Mouse (Mus musculus) midbrain, embryonic 11.5 days (tissue): ENCODE results near the gene Rarres2. TPM values are rescaled to one million over a fixed set of nuclear protein-coding genes. Genes with fewer than 3 reads are reported as not detected.
A peak's percentile ranks its signal among the peaks of the same experiment; 100 is the strongest.

Source experiments
- ATAC-seq: fragments of 200-750 bp; cut with Nextera tagmentation; 2 replicates; pipeline ENCODE4 v1.8.0; 2017; ENCODE audit warnings: moderate TSS enrichment, moderate library complexity; ENCODE audit not compliant: low FRiP score
- DNase-seq: peaks from one replicate; pipeline ENCODE4 v3.0.0; 2015; ENCODE audit warnings: low spot score; ENCODE audit errors: missing footprints
- H3K27ac ChIP-seq: fragments of 300-500 bp; sonication (generic); 2 replicates; pipeline ENCODE4 v1.5.1; 2014; ENCODE audit warnings: low read depth, low read length
- H3K27me3 ChIP-seq: fragments of 300-500 bp; sonication (generic); 2 replicates; pipeline ENCODE4 v1.6.1; 2014; ENCODE audit warnings: mild to moderate bottlenecking, low read length, moderate library complexity, mixed read lengths; ENCODE audit not compliant: control insufficient read depth, insufficient read depth
- H3K36me3 ChIP-seq: fragments of 300-500 bp; sonication (generic); 2 replicates; pipeline ENCODE4 v1.6.1; 2014; ENCODE audit warnings: mild to moderate bottlenecking, low read length, moderate library complexity, mixed read lengths; ENCODE audit not compliant: control insufficient read depth, insufficient read depth
- H3K4me1 ChIP-seq: fragments of 300-500 bp; sonication (generic); 2 replicates; pipeline ENCODE4 v1.6.1; 2014; ENCODE audit warnings: low read length; ENCODE audit not compliant: control insufficient read depth, insufficient read depth
- H3K4me2 ChIP-seq: fragments of 300-500 bp; sonication (generic); 2 replicates; pipeline ENCODE4 v1.6.1; 2014; ENCODE audit warnings: mild to moderate bottlenecking, moderate library complexity
- H3K4me3 ChIP-seq: fragments of 300-500 bp; sonication (generic); 2 replicates; pipeline ENCODE4 v1.5.1; 2014; ENCODE audit warnings: low read depth, low read length
- H3K9ac ChIP-seq: fragments of 300-500 bp; sonication (generic); 2 replicates; pipeline ENCODE4 v1.6.1; 2014; ENCODE audit warnings: low read length
- H3K9me3 ChIP-seq: fragments of 300-500 bp; sonication (generic); 2 replicates; pipeline ENCODE4 v1.6.1; 2016; ENCODE audit warnings: low read length; ENCODE audit not compliant: control insufficient read depth
- WGBS: fragments of 180-500 bp; shearing (Covaris S2); extraction: QIAGEN DNeasy Blood & Tissue Kit; methylation state at CpG from one replicate; pipeline ENCODE4 v1.1.7; 2014; 5-methylcytosine and 5-hydroxymethylcytosine counted together
- polyA plus RNA-seq: library from polyadenylated mRNA; unstranded; fragments of >200 nt; fragmentation: Nextera tagmentation; extraction: Ambion mirVana; gene quantifications from 2 replicates; pipeline ENCODE4 v1.2.1, GENCODE M21; 2014

Rarres2 gene
- polyA plus RNA-seq, 1 experiment from 2014 or later: 1.6 TPM

DNA sequence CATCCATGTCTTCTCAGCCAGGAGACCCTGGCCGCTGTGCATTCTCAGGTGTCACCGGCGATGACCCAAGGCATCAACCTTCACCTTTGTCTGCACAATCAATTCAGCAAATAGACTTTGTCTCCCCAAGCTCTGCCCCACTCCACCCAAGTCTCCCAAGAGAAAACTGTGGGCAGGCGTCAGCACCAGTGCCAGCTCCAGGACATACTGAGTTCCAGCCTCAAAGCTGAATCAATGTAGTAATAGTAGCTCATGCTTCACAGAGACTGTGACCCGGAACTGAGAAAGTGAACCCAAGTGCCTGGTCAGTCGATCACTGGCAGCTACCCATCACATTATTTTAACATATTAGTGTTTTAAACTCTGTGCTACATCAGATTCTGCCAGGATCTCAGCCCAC lies 24.3 kb downstream of the Rarres2 start:
- DNase-seq (peak; percentile 53), ATAC-seq (no peak)
- H3K4me2 ChIP-seq: no peak overlapping the region
- no peak overlapping the region for H3K9ac ChIP-seq
- no peak overlapping the region for H3K27ac ChIP-seq
- H3K4me3 ChIP-seq: no peak overlapping the region
- H3K9me3 ChIP-seq: no peaks in the 10 kb centered on the region
- H3K4me1 ChIP-seq: no peaks in the 10 kb centered on the region
- no peaks in the 10 kb centered on the region for H3K27me3 ChIP-seq
- H3K36me3 ChIP-seq: no peaks in the 10 kb centered on the region
- WGBS: 91% methylated on average over 6 of the region's 6 CpGs

GRCm38 (mm10) chr6:48546858-48547257 lies 25.7 kb downstream of the Rarres2 start:
- Histone ChIP-seq H3K36me3 (no peaks in the 10 kb centered on the region), H3K4me2 (no peak overlapping the region), H3K4me3 (no peak overlapping the region), H3K9ac (no peak overlapping the region), H3K4me1 (no peaks in the 10 kb centered on the region), H3K9me3 (no peaks in the 10 kb centered on the region), H3K27ac (no peak overlapping the region), H3K27me3 (no peaks in the 10 kb centered on the region)
- WGBS: 72% methylated on average over 4 of the region's 4 CpGs
- ATAC-seq (no peak), DNase-seq (peak; percentile 66)

DNA sequence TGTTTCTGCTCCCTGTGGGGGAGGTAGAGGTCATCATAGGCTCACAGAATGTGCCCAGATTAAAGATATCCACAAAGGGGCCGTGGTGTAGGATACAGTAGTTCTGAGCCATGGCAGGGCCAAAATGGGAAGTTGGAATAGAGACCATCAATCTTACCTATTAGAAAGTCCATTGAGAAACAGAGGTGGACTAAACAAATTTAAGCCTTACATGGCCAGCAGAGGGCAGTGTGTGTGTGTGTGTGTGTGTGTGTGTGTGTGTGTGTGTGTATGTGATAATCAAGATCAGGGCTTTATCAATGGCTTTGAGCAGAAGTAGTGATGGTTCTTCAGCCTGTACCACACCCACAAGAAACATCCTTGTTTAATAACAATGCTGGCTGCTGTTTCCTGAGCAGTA lies 26.3 kb downstream of the Rarres2 start:
- H3K4me1 ChIP-seq: no peaks in the 10 kb centered on the region
- no peak overlapping the region for H3K9ac ChIP-seq
- DNase-seq (no peak), ATAC-seq (no peak)
- no peak overlapping the region for H3K4me2 ChIP-seq
- no peaks in the 10 kb centered on the region for H3K27me3 ChIP-seq
- 60% methylated on average over 1 of the region's 1 CpGs for WGBS
- H3K9me3 ChIP-seq: no peaks in the 10 kb centered on the region
- no peak overlapping the region for H3K4me3 ChIP-seq
- no peaks in the 10 kb centered on the region for H3K36me3 ChIP-seq
- H3K27ac ChIP-seq: no peak overlapping the region

DNA sequence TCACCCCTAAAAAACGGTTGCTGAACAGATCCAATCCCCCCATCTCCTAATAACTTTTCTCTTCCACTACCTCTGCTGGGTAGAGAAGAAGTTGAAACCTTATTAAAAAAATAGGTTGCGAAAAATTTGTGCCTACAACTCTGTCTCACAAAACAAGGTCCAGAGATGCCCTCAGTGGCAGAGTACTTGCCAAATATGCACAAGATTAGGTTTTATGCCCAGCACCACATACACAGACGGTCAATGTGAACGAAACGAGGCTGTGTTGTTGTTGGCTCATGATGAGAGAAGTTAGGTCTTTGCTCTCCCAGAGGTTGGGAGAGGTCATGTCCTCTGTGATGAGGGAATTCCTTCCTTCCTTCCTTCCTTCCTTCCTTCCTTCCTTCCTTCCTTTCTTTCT lies 27.3 kb downstream of the Rarres2 start:
- 86% methylated on average over 5 of the region's 5 CpGs for WGBS
- Histone ChIP-seq H3K4me3 (no peak overlapping the region), H3K4me2 (no peak overlapping the region), H3K36me3 (no peaks in the 10 kb centered on the region), H3K9ac (no peak overlapping the region), H3K4me1 (no peaks in the 10 kb centered on the region), H3K27ac (no peak overlapping the region), H3K27me3 (no peaks in the 10 kb centered on the region), H3K9me3 (no peaks in the 10 kb centered on the region)
- no peak for ATAC-seq
- no peak for DNase-seq

DNA sequence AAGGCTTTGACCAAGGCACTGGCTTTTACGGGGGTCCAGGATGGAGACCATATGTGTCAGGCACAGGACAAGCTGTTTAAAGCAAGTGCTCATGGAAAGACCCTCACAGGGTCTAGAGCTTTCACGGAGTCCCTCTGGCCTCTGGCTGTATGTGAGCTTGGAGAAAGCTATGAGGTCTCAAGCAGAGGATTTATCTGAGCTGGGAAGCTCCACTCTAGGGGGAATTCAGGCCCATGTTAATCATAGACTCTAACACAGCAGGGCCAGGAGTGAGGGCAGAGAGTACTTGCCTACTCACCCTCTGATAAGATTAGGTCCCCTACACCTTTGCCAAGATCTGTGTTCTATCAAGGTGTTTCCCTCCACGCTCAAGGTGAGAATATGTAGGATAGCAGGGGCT lies 30.0 kb downstream of the Rarres2 start:
- H3K4me2 ChIP-seq: no peak overlapping the region
- ATAC-seq (no peak), DNase-seq (no peak)
- H3K27me3 ChIP-seq: no peaks in the 10 kb centered on the region
- H3K27ac ChIP-seq: no peak overlapping the region
- no peaks in the 10 kb centered on the region for H3K9me3 ChIP-seq
- 91% methylated on average over 3 of the region's 3 CpGs for WGBS
- no peak overlapping the region for H3K9ac ChIP-seq
- no peak overlapping the region for H3K4me3 ChIP-seq
- H3K4me1 ChIP-seq: peaks cover 10% of the 10 kb centered on the region
- H3K36me3 ChIP-seq: no peaks in the 10 kb centered on the region

- H3K4me1 ChIP-seq: peaks cover 13% of the 10 kb centered on the region
- H3K9me3 ChIP-seq: no peaks in the 10 kb centered on the region
- no peak overlapping the region for H3K27ac ChIP-seq
- no peak overlapping the region for H3K4me2 ChIP-seq
- no peak overlapping the region for H3K9ac ChIP-seq
- H3K27me3 ChIP-seq: no peaks in the 10 kb centered on the region
- DNase-seq (peak; percentile 66), ATAC-seq (no peak)
- H3K36me3 ChIP-seq: no peaks in the 10 kb centered on the region
- WGBS: 62% methylated on average over 7 of the region's 7 CpGs
- H3K4me3 ChIP-seq: no peak overlapping the region
Observed at GRCm38 (mm10) chr6:48541560-48542450, 30.8 kb downstream of the Rarres2 start.

DNA sequence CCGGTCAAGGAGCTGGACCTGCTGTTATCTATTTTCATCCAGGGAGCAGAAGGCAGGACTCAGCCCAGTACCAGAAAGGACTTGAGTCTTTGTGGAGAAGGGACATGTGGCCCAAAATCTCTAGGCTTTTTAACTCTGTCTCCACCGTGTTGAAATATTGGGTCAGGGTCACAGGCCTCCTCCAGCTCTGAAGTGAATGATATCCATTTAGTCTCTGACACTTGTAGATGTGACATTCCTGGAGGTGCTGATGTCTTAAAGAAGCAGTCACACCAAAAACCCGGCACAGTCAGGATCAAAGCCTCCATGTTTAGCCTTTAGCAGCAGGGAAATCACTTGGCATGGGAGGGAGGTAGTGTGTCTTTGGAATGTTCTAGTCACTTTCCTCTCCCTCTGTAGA lies 31.9 kb downstream of the Rarres2 start:
- H3K9ac ChIP-seq: no peak overlapping the region
- H3K4me3 ChIP-seq: no peak overlapping the region
- H3K9me3 ChIP-seq: no peaks in the 10 kb centered on the region
- H3K36me3 ChIP-seq: no peaks in the 10 kb centered on the region
- 81% methylated on average over 3 of the region's 3 CpGs for WGBS
- H3K4me2 ChIP-seq: no peak overlapping the region
- H3K4me1 ChIP-seq: peaks cover 16% of the 10 kb centered on the region
- H3K27ac ChIP-seq: no peak overlapping the region
- ATAC-seq: no peak
- no peaks in the 10 kb centered on the region for H3K27me3 ChIP-seq
- peak; percentile 56 for DNase-seq

- Histone ChIP-seq H3K27ac (no peak overlapping the region), H3K36me3 (no peaks in the 10 kb centered on the region), H3K4me1 (peaks cover 16% of the 10 kb centered on the region), H3K4me2 (no peak overlapping the region), H3K4me3 (no peak overlapping the region), H3K9me3 (no peaks in the 10 kb centered on the region), H3K9ac (no peak overlapping the region), H3K27me3 (no peaks in the 10 kb centered on the region)
- no peak for ATAC-seq
- peak; percentile 81 for DNase-seq
- WGBS: 74% methylated on average over 5 of the region's 5 CpGs
Observed at GRCm38 (mm10) chr6:48539860-48540259, 32.7 kb downstream of the Rarres2 start.

GRCm38 (mm10) chr6:48538841-48539737 lies 33.5 kb downstream of the Rarres2 start:
- WGBS: 71% methylated on average over 4 of the region's 5 CpGs
- Histone ChIP-seq H3K9ac (peak overlapping the region; percentile 91), H3K36me3 (no peaks in the 10 kb centered on the region), H3K4me2 (peak overlapping the region; percentile 95), H3K27me3 (no peaks in the 10 kb centered on the region), H3K27ac (no peak overlapping the region), H3K4me1 (peaks cover 16% of the 10 kb centered on the region), H3K9me3 (no peaks in the 10 kb centered on the region), H3K4me3 (no peak overlapping the region)
- ATAC-seq (no peak), DNase-seq (peak; percentile 90)
